Mouse (Mus musculus) thymus, postnatal 10 days (tissue): ENCODE results near the gene Dido1.

Experiments
- DNase-seq, 2 experiments: peaks; one replicate each; pipeline ENCODE4 v3.0.0; 2021; ENCODE audit warnings: low spot score in 2 of 2

The Dido1 gene

DNA sequence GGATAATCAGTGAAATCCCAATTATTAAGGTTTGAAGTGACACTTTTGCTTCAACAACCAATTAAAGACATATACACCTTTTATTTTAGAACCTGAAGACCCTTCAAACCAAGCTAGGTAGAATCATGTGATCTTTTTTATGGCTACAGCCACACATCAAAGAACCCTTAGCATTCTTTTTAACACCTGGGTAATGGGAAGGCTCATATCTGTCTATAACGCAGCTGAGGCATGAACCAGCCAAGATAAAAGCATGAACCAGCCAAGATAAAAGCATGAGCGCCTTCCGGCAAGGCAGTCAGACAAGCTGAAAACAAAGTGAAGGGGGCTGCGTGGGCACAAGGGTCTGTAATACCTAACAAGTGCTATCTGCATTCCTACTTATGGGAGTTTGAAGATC is 25.8 kb downstream of the Dido1 start:
- no peak for DNase-seq

GRCm38 (mm10) chr2:180683524-180683923 is 26.3 kb downstream of the Dido1 start:
- no peak for DNase-seq

DNA sequence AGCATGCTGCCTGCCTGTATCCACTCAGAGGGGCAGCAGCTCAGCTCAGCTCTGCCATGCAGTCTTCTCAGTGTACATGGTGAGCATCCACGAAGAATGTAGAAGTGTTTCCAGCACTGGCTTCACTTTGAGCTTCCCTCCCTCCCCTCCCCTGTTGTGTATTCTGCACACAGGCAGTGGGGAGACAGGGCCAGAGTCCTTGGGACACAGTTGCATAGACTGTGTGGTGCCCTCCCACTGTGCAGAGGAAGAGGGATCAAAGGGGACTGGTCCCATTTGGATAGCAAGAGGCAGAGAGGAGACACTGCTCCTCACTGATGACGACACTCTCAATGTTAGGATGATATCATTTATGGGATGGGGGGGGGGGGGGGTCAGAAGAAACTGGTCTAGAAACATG is 28.6 kb downstream of the Dido1 start:
- DNase-seq: no peak

GRCm38 (mm10) chr2:180678609-180679140 is 31.1 kb downstream of the Dido1 start:
- peak; percentile 55 to 72 for DNase-seq

DNA sequence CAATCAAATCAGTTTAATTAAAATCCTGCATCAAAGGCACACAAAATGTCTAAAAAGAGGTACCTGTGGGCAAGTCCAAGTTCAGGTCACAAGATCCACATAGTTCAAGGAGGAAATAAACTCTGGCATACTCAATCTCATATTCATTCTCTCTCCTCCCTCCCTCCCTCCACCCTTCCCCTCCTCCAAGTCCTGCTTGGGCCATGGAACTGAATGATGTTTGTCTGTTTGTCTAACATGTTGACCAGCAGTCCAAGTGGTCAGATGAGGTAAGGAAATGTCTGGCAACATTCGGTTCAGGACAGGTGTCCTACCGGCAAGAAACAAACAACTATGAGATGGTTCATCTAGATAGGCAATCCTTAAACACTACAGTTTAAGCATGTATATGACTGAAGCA is 33.1 kb downstream of the Dido1 start:
- DNase-seq: no peak

DNA sequence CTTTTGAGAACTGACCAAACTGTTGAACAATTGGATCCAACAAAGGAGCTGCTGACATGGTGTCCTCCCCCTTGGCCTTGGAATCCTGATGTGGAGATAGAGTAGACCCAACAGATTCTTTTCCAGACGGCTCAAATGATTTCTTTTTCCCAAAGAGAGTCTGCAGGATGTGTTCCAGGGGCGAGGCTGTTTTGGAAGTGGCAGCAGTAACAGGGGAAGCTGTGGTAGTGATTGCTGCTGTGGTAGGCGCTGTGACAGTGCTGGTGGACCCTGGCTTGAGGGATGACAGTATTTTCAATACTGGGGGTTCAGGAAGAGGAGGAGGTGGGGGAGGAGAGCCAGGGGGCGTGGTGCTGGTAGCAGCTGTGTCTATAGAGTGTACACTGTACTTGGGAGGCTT is 47.8 kb downstream of the Dido1 start:
- DNase-seq: no peak

DNA sequence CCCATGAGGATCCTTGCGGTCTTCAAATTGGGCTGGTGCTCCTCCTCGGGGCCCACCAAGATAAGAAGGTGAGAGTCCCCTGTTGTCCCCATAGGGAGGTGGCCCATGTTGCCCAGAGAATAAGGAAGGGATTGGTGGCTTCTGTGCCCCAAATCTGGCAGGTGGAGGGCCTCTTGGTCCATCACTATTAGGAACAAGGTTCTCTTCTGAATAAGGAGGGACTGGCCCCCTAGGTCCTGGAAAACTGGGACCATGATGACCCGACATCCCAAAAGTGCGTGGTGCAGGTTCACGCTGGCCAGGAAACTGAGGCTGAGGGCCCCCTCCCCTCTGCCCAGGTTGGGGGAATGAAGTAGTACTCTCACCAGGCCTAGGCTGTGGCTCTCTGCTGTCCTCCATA is 49.3 kb downstream of the Dido1 start:
- DNase-seq: no peak

- no peak for DNase-seq
These were observed 50.2 kb downstream of the Dido1 start for GRCm38 (mm10) chr2:180659353-180660150.

- no peak for DNase-seq
These were observed 51.4 kb downstream of the Dido1 start for GRCm38 (mm10) chr2:180658381-180658780.

DNA sequence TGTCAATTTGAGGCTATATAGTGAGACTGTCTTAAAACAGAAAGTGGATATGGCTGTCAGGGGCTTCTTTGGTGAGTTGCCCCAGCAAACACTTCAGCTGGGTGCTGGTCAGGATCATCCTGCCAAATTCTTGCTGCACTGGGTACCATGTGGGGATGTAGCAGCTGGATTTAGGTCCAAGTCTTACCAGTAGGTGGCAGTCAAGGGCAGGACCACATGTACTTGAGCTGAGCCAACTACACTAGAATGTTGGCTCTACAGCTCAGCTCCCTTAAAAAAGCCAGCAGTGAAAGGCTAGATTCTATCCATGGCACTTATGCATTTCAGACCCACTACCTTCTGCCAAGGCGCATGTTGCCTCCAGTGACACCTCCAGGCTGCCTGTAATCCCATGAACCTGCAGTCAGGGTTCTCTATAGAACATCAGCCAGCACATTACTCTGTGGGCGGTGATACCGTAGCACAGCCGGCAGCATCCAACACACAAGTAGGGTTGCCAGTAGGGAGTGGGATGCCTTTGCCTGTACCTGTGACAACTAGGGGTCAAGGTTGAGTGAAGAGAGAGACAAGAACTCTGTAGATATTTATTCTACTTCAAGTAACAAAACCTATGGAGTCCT is 52.3 kb downstream of the Dido1 start:
- peak; percentile 41 to 71 for DNase-seq

DNA sequence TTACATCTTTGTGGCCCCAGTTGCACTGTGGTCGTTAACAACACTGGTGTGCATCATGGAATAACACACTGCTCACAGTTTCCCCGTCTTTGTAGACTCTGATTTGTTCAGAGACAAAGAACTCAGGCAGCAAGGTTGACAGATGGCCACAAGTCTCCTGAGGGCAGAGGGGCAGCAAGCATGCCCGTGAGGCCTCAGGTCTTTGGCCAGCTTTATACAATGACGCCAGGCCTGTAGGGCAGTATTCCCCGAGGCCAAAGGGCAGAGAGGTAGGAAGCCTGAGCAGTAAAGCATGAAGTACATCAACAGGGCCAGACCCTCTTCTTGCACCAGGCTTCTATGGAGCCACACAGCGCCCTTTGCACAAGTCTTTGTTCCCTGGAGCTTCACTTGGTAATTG is 54.6 kb downstream of the Dido1 start:
- no peak for DNase-seq

DNA sequence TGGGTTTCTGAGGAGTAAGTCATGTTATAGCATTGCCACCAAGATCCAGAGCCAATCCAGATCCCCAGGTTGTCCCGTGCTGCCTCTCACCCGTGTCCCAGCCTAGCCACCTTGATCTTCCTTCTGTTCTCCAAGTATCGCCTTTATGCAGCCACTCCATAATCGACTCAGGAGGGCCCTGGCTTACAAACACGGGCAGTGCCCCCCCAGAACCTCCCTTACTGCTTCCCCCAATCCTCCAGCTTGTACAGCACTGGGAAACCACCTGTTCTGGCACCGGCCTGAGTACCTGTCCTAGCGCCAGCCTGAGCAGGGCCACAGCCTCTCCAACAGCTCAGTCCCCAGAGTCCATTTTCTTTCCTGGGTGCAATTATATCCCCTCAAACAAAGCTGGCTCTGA is 55.1 kb downstream of the Dido1 start:
- no peak for DNase-seq

DNA sequence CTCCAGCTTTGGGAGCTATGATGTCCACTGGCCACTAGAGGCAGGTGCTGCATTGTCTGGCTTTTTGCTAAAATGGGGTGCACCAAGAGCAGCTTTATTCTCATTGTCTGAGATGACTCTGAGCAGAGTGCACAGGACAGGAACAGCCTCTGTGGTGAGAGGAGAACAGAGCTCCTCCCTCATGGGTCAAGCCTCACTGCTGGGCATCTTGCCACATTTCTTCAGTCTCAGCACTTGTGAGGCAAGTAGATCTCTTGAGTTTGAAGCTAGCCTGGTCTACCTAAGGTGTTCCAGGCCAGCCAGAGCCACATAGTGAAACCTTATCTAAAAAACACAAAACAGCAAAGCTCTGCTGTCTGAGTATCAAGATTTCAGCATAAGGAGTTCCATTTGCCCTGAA is 63.0 kb downstream of the Dido1 start:
- DNase-seq: no peak

DNA sequence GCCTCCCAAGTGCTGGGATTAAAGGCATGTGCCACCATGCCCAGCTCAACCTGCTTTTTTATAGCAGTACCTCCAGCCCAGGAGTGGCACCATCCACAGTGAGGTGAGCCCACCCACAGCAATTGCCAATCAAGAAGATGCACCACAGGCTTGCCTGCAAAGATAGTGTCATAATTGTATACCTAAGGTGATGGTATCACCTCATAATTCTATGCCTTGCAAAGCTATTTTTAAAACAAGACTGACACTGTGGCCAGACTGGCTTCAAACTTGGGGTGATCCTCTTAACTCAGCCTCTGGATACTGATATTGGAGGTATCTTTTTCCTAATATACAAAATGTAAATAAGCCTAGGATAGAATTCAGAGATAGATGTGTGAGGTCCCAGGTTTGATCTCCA is 66.2 kb downstream of the Dido1 start:
- no peak for DNase-seq

DNA sequence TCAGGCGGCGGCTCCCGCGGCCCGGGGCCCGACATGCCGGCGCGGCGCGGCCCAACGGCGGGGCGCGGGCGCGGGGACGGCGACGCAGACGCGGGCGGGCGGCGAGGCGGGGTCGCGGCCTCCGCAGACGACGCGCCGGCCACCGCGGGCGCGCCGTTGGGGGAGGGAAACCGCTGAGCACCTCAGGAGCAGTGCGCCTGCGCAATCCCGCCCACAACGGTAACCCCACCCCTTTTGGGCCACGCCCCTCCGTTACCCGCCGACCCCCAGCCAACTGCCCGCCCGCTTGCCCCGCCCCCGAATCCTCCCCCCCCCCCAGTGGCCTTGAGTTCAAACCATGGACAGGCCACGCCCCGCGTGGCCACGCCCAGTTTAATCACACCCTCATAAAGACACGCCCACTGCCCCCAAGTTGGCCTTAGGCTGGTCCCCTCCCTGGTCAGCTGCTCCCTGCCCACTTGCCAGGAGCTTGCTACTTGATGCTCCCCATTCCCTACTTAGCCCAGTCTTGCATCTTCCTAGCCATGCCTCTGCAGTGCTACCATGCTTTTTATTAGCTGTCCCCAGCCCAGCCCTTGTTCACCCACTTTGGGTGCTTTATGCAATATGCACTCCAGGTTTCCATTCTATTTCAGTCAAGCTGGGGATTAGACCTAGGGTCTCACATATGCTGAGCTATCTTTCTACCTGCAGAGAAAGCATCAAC is 67.1 kb downstream of the Dido1 start, which contains the start of gene Tcfl5:
TSS of gene Tcfl5 (minus strand) at position 154 of the 706 bp plus-strand sequence.
- DNase-seq: no peak

DNA sequence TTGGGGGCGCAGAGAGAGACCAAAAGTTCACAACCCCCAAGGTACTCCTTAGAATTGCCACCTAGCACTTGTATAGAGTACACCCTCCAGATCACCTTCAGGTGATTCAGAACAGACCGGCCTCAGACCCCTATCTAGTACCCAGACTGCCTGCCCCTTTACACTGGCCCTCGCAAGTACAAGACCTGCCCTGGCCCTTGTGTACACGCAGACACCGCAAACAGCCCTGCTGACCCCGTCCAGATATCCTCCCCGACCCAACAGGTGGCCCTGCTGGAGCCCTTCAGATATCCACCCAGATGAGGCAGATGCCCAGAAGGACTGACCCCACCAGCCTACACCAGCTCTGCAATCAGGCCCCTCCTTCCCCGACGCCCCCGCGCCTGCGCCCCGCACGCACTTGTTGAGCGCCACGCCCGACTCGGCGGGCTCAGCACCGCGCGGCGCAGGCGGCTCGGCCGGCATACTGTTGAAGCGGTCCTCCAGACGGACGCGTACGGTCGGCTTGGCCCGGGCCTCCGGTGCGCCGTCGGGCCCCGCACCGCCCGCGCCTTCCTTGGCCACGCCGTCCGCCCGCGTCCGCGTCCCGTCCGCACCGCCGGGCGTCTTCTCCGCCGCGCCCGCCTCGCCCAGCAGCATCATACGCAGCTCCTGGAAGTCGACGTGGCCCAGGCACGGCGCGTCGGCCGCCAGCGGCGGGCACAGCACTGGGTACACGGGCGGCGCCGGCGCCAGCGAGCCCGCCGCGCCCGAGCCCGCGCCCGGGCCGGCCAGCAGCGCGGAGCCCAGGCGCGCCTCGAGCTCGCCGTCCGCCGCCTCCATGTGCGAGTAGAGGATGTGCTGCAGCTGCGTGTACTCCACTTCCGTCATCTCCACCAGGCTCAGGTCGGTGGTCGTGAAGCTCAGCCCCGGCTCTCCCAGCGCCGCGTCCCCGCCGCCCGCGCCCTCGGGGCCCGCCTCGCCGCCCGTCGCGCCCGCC is 67.9 kb downstream of the Dido1 start:
- no peak for DNase-seq

DNA sequence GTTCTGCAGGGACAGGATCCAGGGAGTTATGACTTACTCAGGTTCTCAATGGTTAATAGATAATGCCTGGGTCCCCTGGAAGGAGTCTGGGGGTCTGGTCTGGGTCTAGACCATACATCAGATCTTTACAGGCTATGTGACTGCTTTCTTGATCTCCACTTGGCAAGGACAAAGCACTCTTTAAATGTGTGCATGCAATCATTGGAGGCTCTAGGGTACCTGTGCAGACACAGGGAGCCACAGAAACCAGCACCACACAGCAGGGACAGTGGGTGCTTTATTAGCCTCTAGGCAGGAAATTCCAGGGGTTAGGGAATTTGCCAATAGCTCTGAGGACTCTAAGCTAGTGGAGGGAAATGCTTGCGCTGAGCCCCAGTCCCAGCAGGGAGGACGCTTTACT is 97.9 kb downstream of the Dido1 start:
- DNase-seq: no peak

DNA sequence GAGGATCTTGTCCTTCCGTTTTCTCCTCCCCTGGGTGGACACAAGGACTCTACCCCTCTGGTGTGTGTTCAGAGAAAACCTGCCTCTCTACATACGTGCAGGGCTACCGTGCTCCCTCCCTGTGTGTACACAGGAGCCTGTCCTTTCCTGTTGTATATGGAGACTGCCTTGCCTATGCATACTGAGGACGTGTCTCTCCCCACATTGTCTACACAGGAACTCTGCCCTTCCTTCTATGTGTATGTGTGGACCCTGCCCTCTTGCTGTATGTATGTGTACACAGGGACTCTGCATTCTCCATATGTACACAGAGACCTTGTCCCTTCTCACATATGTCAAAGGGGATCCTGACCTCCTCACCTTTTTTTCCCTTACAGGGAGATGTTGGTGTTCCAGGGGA is 99.5 kb downstream of the Dido1 start:
- DNase-seq: no peak
